Mouse (Mus musculus): ENCODE data around the gene Gpr150.

Gene Gpr150

GRCm38 (mm10) chr13:76056896-76057266 is at the start of gene Gpr150:
Gene Gpr150 (minus strand): TSS chr13:76056996.
- DNase-seq = no peak

- no peak for DNase-seq
These were observed 45.2 kb upstream of the Gpr150 start for GRCm38 (mm10) chr13:76101989-76102388.

- peak; percentile 91 for DNase-seq
These were observed 41.9 kb upstream of the Gpr150 start, which contains the start of the genes Arsk and Ttc37 for GRCm38 (mm10) chr13:76098493-76099303. Gene Arsk (minus strand): TSS chr13:76098660. Gene Ttc37 (plus strand): TSS chr13:76098734.

- DNase-seq = no peak
These were observed 41.3 kb upstream of the Gpr150 start for GRCm38 (mm10) chr13:76098116-76098492.

GRCm38 (mm10) chr13:76074323-76074722 is 17.5 kb upstream of the Gpr150 start:
- DNase-seq = no peak

DNA sequence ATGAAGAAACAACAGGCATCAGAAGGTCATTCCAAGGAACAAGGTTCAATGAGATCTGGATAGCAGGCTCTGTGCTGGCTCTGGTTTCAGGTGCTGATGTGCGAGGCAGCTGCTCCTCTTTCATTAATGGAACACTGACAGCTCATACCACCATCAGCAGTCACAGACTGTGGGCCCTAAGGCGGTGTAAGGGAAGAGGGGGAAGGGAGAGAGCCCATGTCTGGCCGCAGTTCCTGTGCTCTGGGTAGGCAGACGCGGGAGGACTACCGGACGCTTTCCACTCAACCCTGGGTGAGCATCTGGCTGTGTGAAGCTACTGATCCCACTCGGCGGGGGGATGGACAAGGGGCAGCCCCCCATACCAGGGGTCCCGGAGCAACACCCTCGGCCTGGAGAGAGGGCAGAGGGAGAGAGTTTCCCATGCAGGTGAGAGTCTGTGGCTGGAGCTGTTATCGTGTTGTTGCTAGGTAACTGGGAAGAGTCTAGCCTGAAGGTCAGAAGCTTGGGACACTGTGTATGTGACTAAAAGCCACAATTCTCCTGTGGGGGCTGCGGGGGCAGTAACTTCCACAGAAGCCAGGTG is 7.7 kb upstream of the Gpr150 start:
- no peak for DNase-seq

DNA sequence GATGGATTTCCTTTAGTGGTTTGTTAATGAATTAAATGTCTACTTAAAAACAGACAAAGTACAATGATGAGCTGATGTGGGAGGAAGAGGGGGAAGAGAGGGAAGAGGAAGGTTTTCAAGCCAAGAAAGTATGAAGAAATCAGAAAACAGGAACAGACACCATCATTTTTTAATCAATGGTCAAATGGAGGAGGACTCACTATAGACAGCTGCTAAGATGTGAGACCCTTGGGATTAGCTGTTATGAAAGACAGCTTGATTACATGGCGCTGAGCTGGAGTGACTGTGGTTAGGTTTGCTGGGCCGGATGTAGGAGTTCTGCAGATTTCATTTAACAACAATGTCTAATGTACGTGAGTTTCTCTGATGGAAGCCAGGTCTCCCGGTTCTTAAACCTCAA is 6.8 kb upstream of the Gpr150 start:
- DNase-seq = no peak

- no peak for DNase-seq
These were observed 5.8 kb upstream of the Gpr150 start for GRCm38 (mm10) chr13:76062569-76062968.

DNA sequence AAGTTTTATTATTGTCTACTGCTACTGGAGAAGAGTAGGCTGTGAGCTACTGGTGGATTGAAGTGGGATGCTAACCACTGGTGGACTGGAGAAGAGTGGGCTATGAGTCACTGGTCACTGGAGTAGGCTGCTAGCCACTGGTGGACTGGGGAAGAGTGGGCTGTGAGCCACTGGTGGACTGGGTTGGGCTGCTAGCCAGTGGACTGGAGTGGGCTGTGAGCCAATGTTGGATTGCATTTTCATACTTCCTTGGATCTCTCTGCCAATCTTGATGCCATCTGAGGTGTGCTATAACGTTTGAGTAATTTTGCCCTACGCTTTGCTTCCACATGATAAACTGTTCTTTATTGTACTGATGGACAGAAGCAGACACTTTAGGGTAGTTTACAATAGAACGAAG is 5.3 kb upstream of the Gpr150 start:
- DNase-seq = no peak

DNA sequence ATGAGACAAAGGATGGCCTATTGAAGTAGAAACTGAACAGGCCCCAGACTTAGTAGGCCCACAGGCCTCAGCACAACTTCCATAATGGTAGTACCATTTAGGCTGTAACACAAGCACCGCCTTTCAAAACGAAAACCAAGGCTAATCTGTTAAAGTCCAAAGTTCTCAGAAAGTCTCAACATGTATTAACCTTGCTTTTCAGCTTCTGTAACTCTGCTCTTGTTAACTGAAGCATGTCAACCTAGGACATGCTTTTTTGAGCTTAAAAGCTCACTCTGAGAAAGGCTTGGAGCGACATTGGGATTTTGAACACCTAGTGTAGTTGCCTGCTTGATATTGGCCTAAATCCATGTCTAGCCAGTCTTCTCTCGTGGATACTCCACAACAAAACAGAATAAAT is 2.8 kb upstream of the Gpr150 start:
- DNase-seq = peak; percentile 6

GRCm38 (mm10) chr13:76057267-76058069 is 672 bp upstream of the Gpr150 start:
- no peak for DNase-seq

GRCm38 (mm10) chr13:76056261-76056724 is 503 bp downstream of the Gpr150 start:
- peak; percentile 84 for DNase-seq

DNA sequence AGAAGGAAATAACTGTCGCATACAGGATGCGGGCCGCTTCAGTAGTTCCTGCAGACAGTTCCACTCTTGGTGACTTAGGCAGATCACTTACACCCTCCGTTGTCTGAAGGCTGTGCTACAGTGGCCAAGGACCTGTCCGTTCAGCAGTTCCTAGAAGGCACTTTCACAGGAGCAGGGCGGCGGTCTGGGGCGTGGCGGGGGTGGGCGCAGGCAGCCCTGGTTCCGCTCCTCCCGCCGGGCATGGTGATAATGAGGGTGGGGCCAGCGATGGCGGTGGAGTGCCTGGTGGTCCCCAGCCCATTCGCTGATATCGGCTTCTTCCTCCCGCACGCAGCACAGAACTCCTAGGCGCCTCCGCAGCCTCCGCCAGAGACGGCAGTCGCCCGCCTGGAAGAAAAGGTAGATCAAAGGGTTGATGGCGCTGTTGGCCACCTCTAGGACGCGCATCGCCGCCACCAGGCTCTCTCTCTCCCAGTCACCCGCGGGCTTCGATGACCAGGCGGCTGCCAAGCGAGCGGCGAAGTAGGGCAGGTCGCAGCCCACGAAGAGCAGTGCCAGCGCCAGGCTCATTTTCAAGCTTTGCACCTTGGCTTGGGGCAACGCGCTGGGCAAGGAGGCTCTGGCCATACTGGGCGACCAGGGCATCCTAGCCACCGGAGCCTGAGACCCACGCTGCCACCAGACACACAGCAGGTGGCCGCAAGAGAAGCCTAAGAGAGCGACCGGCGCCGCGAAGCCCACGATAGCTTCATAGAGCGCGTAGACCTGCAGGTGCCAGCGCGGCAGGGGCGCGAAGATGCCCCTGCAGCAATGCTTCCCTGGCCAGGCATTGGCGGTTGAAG is 1.2 kb downstream of the Gpr150 start:
- peak; percentile 49 for DNase-seq

- no peak for DNase-seq
These were observed 11.8 kb downstream of the Gpr150 start for GRCm38 (mm10) chr13:76044971-76045370.

DNA sequence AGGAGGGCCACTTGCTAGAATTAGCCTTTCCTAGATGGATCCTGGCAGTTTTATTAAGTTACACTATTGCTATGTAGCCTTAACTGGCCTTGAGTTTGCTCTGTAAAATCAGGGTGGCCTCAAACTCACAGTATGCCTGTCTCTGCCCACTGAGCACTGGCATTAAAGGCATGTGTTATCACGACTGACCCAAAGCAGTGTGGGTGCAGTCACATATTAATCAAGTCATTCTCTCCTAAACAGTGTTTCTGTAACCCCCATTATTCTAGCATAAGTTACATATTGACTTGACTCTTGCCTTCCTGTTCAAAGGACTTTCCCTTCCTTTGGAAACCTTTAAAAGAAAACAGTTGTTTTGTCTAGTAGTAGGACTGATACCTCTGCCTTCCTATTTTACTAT is 14.3 kb downstream of the Gpr150 start:
- DNase-seq = no peak

DNA sequence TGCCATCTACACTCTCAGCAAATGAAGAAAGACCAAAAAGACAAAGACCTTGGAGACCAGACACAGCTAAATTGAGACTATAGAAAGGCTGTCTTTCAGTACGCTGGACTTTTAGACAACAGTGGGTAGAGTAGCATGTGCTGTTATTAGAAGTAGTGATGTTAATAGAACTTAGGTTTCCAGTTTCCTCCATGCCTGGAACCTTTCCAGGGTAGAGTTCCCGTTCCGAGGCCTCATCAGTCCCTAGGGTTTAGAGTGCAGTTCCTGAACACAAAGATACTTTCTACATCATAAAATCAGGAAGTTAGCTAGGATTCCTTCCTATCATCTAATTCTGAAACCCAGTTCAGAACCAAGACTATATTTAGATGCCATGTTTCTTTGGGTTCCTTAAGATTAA is 32.2 kb downstream of the Gpr150 start:
- no peak for DNase-seq

DNA sequence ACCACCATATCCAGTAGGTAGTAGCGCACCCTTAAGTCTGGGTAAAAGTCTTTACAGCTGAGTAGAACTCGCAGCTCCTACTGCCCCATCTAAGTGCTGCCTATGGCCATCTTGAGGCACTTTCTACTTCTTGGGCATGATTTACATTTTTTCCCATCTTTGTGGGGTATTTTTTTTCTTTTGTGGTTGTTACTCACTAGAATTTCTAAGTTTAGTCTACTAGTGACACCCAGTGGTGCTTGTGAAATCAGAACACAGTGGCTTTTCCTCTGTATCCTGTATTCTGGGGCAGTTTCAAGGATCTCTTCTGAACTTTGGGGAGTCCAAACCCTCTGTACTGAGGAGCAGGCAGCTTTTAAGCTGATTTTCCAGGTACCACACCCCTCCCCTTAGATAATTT is 35.0 kb downstream of the Gpr150 start:
- DNase-seq = no peak

DNA sequence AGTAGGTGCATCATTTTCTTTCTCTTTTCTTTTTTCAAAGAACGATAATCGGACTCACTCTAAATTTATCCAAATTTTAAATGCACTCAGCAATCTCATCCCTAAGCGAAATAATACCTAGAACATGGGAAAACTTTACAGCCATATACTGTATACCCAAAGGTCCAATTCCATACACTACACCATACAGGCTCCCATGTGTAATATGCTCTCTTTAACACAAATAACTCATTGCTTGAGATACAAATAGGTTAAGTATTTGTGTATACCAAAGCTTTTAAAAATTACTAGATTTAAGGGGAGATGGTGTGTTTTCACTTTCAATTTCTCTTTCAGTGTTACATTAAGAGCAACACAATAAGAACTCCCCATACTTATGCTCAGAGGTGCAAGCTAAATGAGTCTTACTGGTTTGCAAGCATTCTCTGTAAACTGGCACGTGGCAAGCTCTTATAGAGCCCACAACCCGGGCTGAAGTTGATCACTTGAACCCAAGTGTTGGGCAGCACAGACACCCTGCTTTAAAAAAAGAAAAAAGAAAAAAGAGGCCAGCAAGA is 37.9 kb downstream of the Gpr150 start:
- DNase-seq = no peak

- peak; percentile 96 for DNase-seq
These were observed 38.6 kb downstream of the Gpr150 start, which contains the start of gene Rfesd for GRCm38 (mm10) chr13:76017974-76018843. Gene Rfesd (minus strand): TSS chr13:76018719.

DNA sequence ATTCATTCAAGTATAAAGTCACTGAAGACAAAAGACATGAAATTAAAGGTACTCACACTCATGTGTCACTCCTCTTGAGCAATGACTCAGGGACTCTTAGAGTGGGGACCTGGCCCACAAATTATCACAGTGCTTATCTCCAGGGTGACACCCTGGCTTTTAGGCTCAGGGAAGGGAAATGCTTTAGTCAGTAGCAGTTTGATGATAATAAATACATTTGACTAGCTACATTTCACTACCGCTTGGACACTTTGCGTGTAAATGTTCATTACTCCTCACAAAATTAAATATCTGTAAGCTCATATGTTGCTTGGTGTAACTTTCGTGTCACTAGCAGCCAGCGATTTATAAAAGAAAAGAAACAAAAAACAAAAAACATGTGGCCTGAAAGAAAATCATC is 39.3 kb downstream of the Gpr150 start:
- no peak for DNase-seq

GRCm38 (mm10) chr13:76014511-76014910 is 42.3 kb downstream of the Gpr150 start:
- no peak for DNase-seq

All from kidney, adult 18-20 months (tissue).